Mouse (Mus musculus): ENCODE data around the gene Retnla. TPM values are rescaled to one million over a fixed set of nuclear protein-coding genes. Genes with fewer than 3 reads are reported as not detected.

Retnla gene
- not detected in 2 replicates for polyA plus RNA-seq (2015; fragmentation: Nextera tagmentation; extraction: Ambion mirVana)

DNA sequence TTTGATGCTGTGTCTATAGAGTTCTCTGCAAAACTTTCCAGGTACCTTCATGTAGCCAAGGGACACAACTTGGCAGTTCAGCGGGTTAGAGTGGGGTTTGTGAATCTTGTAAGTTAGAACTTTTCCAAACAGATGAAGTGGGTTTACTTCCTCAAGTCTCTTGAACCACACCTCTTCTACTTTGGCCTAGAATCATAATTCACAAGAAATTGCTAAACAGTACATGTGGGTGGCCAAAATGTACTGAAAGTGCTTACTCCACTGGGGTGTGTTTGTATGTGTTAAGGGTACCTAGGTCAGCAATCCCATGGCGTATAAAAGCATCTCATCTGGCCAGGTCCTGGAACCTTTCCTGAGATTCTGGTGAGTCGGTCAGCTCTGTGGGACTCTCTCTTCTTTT is at the start of gene Retnla:
Gene Retnla (plus strand): TSS at position 286 of the 400 bp plus-strand sequence.
- Histone ChIP-seq H3K4me3 (no peak within 1 kb of the TSS), H3K4me2 (replicated peaks) (no peak within 1 kb of the TSS), H3K4me1 (no peaks in the 10 kb centered on the region), H3K27me3 (no peaks in the 10 kb centered on the region), H3K27ac (no peak within 1 kb of the TSS), H3K9ac (no peak within 1 kb of the TSS), H3K36me3 (no peaks in the 10 kb centered on the region), H3K9me3 (no peaks in the 10 kb centered on the region)
- ATAC-seq (ENCODE audit: low FRiP score, low read depth): no peak
- 77% methylated on average over 3 of the region's 3 CpGs for WGBS

DNA sequence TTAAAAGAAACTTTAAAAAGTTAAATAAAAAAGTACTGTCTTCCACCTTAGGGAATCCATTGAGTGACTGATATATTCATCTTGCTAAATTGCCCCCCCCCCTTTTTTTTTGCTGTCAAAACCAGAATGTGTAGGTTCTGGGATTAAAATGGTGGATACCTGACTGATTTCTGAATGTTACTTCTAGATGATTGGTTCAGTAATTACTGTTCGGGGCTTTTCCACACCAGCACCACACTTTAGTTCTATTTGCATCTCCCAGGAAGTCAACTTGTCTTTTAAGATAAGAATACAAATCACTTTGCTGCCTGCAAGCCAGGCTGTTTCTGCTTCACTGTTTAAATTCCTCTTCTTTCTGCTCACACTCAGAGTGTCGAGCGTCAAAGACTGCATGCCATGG is 44.1 kb upstream of the Retnla start:
- ATAC-seq (ENCODE audit: low FRiP score, low read depth): no peak
- WGBS: 78% methylated on average over 3 of the region's 3 CpGs
- H3K36me3 ChIP-seq: no peaks in the 10 kb centered on the region
- H3K27me3 ChIP-seq: no peaks in the 10 kb centered on the region
- H3K4me3 ChIP-seq: no peak overlapping the region
- H3K4me1 ChIP-seq: no peaks in the 10 kb centered on the region
- no peak overlapping the region for H3K27ac ChIP-seq
- no peak overlapping the region for H3K4me2 ChIP-seq (replicated peaks)
- H3K9ac ChIP-seq: no peak overlapping the region
- H3K9me3 ChIP-seq: no peaks in the 10 kb centered on the region

DNA sequence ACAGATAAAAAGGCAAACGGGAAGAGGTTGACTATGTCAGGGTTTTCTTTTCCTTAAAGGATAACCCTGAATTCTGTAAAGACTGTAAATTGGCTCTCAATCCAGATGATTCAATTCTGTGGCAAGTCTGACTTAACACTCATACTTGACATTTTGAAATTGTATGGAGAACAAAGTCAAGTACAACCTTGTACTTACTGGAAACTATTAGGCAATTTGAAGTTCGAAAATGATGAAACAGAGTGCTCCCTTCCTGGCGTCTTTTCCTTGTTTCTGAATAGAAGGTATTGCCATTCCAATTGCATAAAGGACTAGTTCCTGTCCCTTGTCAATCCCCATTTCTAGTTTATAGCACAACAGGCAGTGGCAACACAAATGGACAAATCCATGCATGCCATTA is 42.9 kb upstream of the Retnla start:
- Histone ChIP-seq H3K4me1 (no peaks in the 10 kb centered on the region), H3K4me2 (replicated peaks) (no peak overlapping the region), H3K9me3 (no peaks in the 10 kb centered on the region), H3K27ac (no peak overlapping the region), H3K27me3 (no peaks in the 10 kb centered on the region), H3K36me3 (no peaks in the 10 kb centered on the region), H3K9ac (no peak overlapping the region), H3K4me3 (no peak overlapping the region)
- WGBS: 83% methylated on average over 3 of the region's 3 CpGs
- no peak for ATAC-seq (ENCODE audit: low FRiP score, low read depth)

DNA sequence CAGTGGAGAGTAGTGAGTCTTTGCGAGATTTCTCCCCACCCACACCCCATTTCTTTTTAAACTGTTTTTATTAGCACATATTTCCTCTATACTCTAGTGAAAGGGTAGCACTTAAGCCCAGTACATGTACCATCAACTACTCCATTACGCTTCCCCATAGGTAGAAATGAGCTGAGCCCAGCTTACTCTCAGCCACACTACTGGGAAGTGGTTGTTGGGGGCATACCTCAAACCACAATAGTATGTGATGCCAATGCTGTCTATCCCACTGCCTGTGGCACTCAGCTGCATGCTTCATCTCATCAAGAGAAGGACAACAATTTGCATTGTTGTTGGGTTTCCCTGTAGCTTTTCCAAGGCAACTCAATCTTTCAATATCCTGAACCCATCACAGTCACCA is 41.4 kb upstream of the Retnla start:
- Histone ChIP-seq H3K27me3 (no peaks in the 10 kb centered on the region), H3K36me3 (no peaks in the 10 kb centered on the region), H3K9me3 (no peaks in the 10 kb centered on the region), H3K4me1 (no peaks in the 10 kb centered on the region), H3K4me3 (no peak overlapping the region), H3K4me2 (replicated peaks) (no peak overlapping the region), H3K27ac (no peak overlapping the region), H3K9ac (no peak overlapping the region)
- no peak for ATAC-seq (ENCODE audit: low FRiP score, low read depth)
- WGBS: 93% methylated on average over 2 of the region's 2 CpGs

- ATAC-seq (ENCODE audit: low FRiP score, low read depth): no peak
- no peak overlapping the region for H3K9ac ChIP-seq
- no peak overlapping the region for H3K4me2 ChIP-seq (replicated peaks)
- H3K27me3 ChIP-seq: no peaks in the 10 kb centered on the region
- no peaks in the 10 kb centered on the region for H3K4me1 ChIP-seq
- no peaks in the 10 kb centered on the region for H3K36me3 ChIP-seq
- no peak overlapping the region for H3K4me3 ChIP-seq
- no peak overlapping the region for H3K27ac ChIP-seq
- 77% methylated on average over 1 of the region's 1 CpGs for WGBS
- no peaks in the 10 kb centered on the region for H3K9me3 ChIP-seq
Observed at GRCm38 (mm10) chr16:48805412-48805811, 36.9 kb upstream of the Retnla start.

DNA sequence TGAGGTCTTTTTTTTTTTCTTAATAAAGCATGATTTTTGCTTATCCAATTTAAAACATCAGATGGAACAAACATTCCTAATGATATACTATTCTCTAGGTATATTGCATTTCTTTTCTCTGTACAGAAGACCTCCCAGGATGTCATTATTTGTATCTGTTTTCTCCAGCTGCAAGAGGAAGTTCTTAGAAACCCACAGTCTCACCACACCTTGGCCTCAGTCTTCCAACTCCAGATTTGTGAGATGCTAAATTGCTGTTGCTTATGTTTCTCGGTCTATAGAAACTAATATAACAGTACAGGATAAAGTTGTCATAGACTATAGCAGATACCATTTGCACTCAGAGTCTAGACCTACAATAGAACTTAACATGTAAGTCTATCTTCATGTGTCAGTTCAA is 35.8 kb upstream of the Retnla start:
- no peak overlapping the region for H3K4me2 ChIP-seq (replicated peaks)
- H3K27me3 ChIP-seq: no peaks in the 10 kb centered on the region
- H3K9me3 ChIP-seq: no peaks in the 10 kb centered on the region
- no peak overlapping the region for H3K9ac ChIP-seq
- ATAC-seq (ENCODE audit: low FRiP score, low read depth): no peak
- H3K27ac ChIP-seq: no peak overlapping the region
- 89% methylated on average over 1 of the region's 1 CpGs for WGBS
- no peaks in the 10 kb centered on the region for H3K4me1 ChIP-seq
- no peak overlapping the region for H3K4me3 ChIP-seq
- no peaks in the 10 kb centered on the region for H3K36me3 ChIP-seq

DNA sequence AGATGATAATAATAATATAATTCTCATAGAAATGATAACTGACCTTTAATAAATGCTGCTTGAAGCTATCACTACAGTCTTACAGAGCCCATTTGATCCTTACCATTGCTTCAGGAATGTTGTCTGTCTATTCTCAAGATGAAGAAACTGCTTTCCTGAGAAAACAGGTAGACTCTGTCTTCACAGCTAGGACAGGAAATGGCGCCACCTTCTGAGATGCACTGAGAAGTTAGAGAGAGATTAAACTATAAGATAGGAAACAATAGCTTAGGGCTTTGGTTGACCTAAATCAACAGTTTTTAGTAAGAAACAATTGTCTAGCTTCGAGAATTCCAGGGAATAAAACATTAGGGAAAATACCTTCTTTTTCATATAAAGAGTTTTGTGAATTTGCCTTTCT is 33.0 kb upstream of the Retnla start:
- WGBS: 53% methylated on average over 2 of the region's 2 CpGs
- no peak overlapping the region for H3K4me2 ChIP-seq (replicated peaks)
- no peak overlapping the region for H3K4me3 ChIP-seq
- H3K9ac ChIP-seq: no peak overlapping the region
- ATAC-seq (ENCODE audit: low FRiP score, low read depth): no peak
- H3K4me1 ChIP-seq: no peaks in the 10 kb centered on the region
- no peaks in the 10 kb centered on the region for H3K36me3 ChIP-seq
- H3K27me3 ChIP-seq: no peaks in the 10 kb centered on the region
- H3K27ac ChIP-seq: no peak overlapping the region
- H3K9me3 ChIP-seq: no peaks in the 10 kb centered on the region

DNA sequence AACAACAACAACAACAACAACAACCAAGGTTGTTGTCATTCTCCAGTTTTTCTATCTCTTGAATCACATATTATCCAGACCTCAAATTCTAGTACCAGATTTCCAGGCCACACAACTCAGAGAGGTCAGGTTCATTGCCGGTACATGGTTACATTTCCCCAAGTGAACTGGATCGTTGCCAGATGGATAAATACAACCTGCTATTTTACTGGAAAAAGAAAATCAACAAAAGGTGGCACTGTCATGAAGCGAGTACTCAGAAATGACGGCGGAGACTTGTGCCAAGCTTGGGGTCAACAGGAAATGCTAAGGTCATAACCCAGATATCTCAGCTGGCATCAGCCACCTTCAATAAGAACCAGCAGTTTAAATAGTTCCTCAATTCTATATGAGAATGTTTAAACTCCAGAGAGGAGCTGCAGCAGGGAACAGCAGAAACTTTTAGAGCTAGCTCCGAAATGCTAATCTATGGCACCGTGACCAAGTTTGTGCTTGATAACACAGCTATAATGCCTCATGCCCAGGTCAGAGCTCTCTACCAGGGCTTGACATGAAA is 30.4 kb upstream of the Retnla start:
- H3K27me3 ChIP-seq: no peaks in the 10 kb centered on the region
- no peak overlapping the region for H3K4me2 ChIP-seq (replicated peaks)
- no peak for ATAC-seq (ENCODE audit: low FRiP score, low read depth)
- no peak overlapping the region for H3K4me3 ChIP-seq
- no peaks in the 10 kb centered on the region for H3K4me1 ChIP-seq
- 57% methylated on average over 7 of the region's 7 CpGs for WGBS
- H3K27ac ChIP-seq: no peak overlapping the region
- no peaks in the 10 kb centered on the region for H3K36me3 ChIP-seq
- H3K9ac ChIP-seq: no peak overlapping the region
- H3K9me3 ChIP-seq: no peaks in the 10 kb centered on the region

DNA sequence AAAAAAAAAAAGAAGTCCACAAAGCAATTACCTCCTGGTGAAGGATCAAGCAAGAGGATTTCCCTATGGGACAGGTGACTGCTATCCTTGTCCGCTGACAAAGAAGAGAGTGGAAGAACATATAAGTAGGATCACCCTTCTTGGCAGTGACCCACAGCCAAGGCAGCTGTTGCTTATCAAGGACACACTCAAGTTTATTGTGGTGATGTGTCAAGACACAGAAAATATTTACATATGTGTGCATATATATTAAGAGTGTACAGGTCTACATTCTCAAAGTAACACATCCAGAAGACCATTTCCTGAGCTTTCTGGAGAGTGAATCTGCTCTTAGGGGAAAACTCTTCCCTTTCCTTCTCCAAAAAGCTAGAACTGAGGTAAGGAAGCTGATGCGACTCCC is 25.7 kb upstream of the Retnla start, which contains the start of gene Retnlb:
Gene Retnlb (plus strand): TSS at position 162 of the 400 bp plus-strand sequence.
- 90% methylated on average over 2 of the region's 2 CpGs for WGBS

GRCm38 (mm10) chr16:48818524-48818923 is 23.8 kb upstream of the Retnla start:
- H3K4me1 ChIP-seq: no peaks in the 10 kb centered on the region
- H3K9ac ChIP-seq: no peak overlapping the region
- H3K36me3 ChIP-seq: no peaks in the 10 kb centered on the region
- no peak for ATAC-seq (ENCODE audit: low FRiP score, low read depth)
- WGBS: 90% methylated on average over 6 of the region's 6 CpGs
- H3K9me3 ChIP-seq: no peaks in the 10 kb centered on the region
- H3K27me3 ChIP-seq: no peaks in the 10 kb centered on the region
- no peak overlapping the region for H3K27ac ChIP-seq
- H3K4me2 ChIP-seq (replicated peaks): no peak overlapping the region
- no peak overlapping the region for H3K4me3 ChIP-seq

More for the DNA sequence above, 25.7 kb upstream of the Retnla start, which contains the start of gene Retnlb:
- no peak within 1 kb of the TSS for H3K4me2 ChIP-seq (replicated peaks)
- no peaks in the 10 kb centered on the region for H3K9me3 ChIP-seq
- no peak within 1 kb of the TSS for H3K9ac ChIP-seq
- no peak within 1 kb of the TSS for H3K4me3 ChIP-seq
- no peak for ATAC-seq (ENCODE audit: low FRiP score, low read depth)
- H3K27ac ChIP-seq: no peak within 1 kb of the TSS
- no peaks in the 10 kb centered on the region for H3K36me3 ChIP-seq
- H3K27me3 ChIP-seq: no peaks in the 10 kb centered on the region
- no peaks in the 10 kb centered on the region for H3K4me1 ChIP-seq

- H3K9me3 ChIP-seq: no peaks in the 10 kb centered on the region
- ATAC-seq (ENCODE audit: low FRiP score, low read depth): no peak
- H3K36me3 ChIP-seq: no peaks in the 10 kb centered on the region
Observed at GRCm38 (mm10) chr16:48826474-48826873, 15.9 kb upstream of the Retnla start.

DNA sequence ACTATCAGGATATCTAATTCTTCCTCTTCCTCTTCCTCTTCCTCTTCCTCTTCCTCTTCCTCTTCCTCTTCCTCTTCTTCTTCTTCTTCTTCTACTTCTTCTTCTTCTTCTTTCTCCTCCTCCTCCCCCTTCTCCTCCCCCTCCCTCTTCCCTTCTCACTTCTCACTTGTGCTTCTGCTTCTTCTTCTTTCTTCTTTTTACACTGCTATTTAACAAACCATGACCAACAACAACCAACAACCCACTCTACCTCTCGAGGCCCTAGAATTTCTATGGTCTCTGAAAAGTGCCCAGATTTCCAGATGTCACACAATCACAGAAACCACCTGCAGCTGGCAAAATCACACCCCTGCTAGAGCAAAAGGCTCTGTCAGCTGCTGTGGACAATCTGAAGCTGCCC is 14.7 kb upstream of the Retnla start:
- H3K27me3 ChIP-seq: no peaks in the 10 kb centered on the region
- 25% methylated on average over 1 of the region's 1 CpGs for WGBS
- no peaks in the 10 kb centered on the region for H3K36me3 ChIP-seq
- H3K4me2 ChIP-seq (replicated peaks): no peak overlapping the region
- H3K4me1 ChIP-seq: no peaks in the 10 kb centered on the region
- H3K4me3 ChIP-seq: no peak overlapping the region
- H3K9me3 ChIP-seq: no peaks in the 10 kb centered on the region
- H3K27ac ChIP-seq: no peak overlapping the region
- no peak for ATAC-seq (ENCODE audit: low FRiP score, low read depth)
- H3K9ac ChIP-seq: no peak overlapping the region

More at GRCm38 (mm10) chr16:48826474-48826873, 15.9 kb upstream of the Retnla start:
- WGBS: 88% methylated on average over 3 of the region's 3 CpGs
- Histone ChIP-seq H3K4me3 (no peak overlapping the region), H3K9ac (no peak overlapping the region), H3K4me1 (no peaks in the 10 kb centered on the region), H3K27ac (no peak overlapping the region), H3K4me2 (replicated peaks) (no peak overlapping the region), H3K27me3 (no peaks in the 10 kb centered on the region)

GRCm38 (mm10) chr16:48829060-48829459 is 13.3 kb upstream of the Retnla start:
- H3K4me2 ChIP-seq (replicated peaks): no peak overlapping the region
- H3K4me1 ChIP-seq: no peaks in the 10 kb centered on the region
- H3K27me3 ChIP-seq: no peaks in the 10 kb centered on the region
- no peak overlapping the region for H3K9ac ChIP-seq
- no peak for ATAC-seq (ENCODE audit: low FRiP score, low read depth)
- no peak overlapping the region for H3K27ac ChIP-seq
- WGBS: 90% methylated on average over 4 of the region's 4 CpGs
- H3K9me3 ChIP-seq: no peaks in the 10 kb centered on the region
- no peaks in the 10 kb centered on the region for H3K36me3 ChIP-seq
- no peak overlapping the region for H3K4me3 ChIP-seq
